Mouse (Mus musculus) layer of hippocampus, postnatal 10 days (tissue): Measurements from ENCODE around the gene Cct5. TPM values are rescaled to one million over a fixed set of nuclear protein-coding genes. Genes with fewer than 3 reads are reported as not detected.
"Not testable (repeated sequence)": the region's sequence is repeated elsewhere in the genome, so short reads cannot be mapped to it uniquely, and the experiment has no call there.

Experiments
- DNase-seq, 2 experiments: peaks; one replicate each; pipeline ENCODE4 v3.0.0; 2021; ENCODE audit warnings: low spot score in 2 of 2
- total RNA-seq, 2 experiments: library from RNA; stranded (reverse); gene quantifications; 2 replicates each; pipeline ENCODE4 v1.2.3; 2021

The Cct5 gene
- total RNA-seq, 2 experiments from 2014 or later, result 250 to 267 TPM

DNA sequence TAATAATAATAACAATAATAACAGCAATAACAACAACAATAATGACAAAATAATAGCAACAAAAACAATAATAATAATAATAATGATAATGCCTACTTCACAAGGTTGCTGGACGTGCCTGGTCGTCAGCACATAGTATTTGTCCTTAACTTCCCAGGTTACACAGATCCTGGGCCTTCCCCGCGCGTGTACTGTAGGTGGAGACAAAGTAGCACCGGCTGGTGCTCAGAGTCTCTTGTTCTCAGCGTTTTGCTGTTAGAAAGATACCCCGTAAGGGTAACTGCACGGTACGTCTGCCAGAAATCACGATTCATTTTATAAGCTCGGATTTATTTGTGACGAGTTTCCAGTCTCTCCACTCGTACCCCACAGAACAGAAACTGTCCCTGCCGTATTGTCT is 822 bp upstream of the Cct5 start:
- peak; percentile 60 to 67 for DNase-seq

DNA sequence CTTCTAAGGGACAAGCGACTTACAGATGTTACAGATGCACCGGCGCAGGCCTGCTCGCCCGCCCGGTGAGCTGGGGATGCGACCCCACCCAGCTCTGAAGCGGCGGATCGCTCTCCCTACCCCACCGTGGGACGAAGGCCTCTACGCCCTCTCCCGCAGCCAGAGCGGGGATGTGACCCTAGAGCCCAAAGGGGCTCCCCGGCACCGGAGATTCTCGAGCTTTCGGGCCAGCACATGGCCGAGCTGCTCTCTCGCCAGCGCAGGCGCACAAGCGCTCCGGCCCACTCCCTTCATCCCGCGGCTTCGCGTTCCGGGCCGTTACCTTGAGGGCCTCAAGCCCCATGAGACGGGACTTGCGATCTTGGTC is 342 bp downstream of the Cct5 start:
- DNase-seq, result no peak

DNA sequence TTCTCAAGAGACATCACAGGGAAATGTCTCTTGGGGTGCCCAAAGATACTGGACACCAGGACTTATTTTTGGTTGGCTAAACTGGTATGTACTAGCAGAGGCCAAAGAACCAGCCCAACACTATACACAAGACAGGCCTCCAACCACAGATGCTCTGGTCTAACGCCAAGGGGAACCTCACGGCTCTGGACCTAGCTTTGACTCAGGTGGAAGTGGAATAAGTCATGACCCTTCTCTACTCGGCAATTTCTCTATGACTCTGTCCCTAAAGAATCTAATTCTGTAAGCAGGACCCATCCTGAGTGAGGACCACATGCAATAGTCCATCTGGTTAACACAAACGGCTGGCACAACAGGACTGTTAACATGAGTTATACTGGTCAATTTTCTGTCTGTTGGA is 1.8 kb downstream of the Cct5 start:
- no peak for DNase-seq

DNA sequence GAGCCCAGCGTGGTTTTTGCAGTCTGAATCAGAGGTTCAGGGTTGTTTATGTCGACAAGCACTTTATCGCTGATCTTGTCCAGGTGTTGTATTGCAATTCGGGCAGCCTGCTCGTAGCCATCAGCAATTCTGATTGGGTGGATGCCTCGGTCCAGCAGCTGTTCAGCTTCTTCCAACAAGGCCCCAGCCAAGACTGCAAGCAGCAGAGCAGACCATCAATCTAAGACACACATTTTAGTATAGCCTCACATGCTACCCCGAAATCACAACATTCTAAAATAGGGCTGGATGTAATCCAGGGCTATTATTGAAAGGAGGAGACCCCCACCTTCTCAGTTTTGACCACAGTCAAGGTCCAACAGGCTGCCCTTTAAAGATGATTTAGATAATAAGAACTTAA is 6.0 kb downstream of the Cct5 start:
- no peak for DNase-seq

DNA sequence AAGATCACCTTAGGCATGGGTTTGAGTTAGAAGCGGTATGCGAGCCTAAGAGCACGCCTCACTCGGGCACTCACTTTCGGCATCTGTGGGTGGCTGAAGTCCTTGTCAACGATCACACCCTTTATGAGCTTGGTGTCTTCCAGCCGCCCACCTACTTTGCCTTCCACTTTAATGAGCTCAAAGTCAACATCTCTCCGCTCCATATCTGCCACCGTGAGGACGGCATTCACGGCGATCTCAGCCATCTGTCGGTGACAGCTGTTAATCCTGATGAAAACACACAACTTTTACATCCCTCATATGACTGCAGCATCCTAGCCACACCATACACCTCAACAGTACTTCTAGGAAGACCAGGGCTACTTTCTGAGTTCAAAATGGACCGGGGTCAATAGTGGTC is 7.3 kb downstream of the Cct5 start:
- no peak for DNase-seq

DNA sequence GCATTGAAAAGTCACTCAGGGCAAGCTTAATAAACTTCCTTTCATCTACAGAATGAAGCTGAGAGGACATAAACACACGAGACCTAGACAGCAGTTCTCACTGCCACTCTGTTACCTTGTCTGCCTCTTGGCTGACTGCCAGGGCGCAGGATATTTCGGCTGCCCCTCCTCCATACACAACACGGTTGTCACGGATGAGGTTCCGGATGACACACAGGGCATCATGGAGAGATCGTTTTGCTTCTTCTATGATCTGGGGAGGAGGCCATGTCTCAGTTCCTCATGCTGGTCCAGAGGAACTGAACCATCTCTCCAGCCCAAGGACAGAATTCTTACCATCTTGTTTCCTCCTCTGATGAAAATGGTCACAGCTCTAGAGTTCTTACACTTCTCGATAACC is 9.1 kb downstream of the Cct5 start:
- no peak for DNase-seq

DNA sequence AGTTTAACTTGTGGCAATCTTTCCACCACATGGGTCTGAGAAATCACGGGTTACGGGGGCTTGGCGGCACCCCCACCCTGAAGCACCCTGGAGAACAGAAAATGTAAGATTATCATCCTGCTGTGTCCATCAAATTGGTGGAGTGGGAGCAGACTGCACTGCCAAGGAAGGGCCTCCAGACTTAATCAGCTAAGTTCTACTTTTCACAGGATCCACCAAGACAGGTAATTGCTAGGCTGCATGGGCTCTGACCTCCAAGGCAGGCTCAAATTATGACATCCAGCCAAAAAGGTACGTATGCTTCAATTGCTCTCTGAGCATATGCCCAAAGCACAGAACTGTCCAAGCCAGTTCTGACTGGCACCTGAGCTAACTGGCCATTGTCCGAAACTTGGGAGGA is 11.4 kb downstream of the Cct5 start:
- DNase-seq, result no peak

DNA sequence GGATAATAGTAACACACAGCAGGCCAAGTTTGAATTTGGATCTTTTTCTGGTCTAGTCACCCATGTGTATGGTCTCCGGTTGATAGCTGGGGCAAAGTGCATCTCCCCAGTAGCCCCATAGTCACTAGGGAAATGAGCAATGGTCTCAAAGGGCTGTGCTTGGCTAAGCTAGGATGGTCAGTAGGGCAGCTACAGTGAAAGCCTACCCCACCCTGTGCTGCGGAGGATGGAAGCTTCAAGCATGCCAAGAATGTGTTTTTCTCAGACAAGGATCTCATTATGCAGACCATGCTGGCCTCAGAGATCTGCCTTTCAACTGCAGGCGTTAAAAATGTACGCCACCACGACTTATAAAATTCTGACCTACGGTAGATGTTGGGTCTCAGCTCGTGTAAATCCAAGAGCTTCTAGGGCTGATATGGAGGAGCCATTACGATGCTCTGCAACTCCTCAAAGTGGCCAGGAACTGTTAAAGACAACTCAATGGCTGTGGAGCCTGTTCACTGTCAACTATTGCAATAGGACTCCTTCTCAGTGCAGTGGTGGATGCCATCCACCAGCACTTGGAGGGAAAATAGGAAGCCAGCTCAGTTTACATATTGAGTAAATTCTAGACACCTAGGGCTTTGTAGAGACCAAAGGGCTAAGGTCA is 12.5 kb downstream of the Cct5 start:
- no peak for DNase-seq

DNA sequence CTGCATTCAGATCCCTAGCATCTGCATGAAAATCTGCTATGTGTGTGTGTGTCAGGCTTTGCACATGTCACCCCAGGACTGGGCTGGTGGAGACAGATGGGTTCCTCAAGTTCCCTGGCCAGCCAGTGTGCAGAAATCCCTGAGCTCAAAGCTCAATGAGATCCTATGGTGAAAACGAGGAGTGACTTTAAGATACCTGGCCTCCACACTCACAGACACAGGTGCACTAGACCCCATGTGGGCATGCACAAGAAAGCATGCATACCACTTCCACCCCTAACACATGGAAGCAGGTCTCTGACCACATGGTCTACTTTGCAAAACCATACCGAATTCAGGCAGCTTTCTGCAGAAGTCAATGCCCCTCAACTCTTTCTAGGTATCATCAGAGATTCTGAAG is 13.8 kb downstream of the Cct5 start:
- DNase-seq, result no peak

DNA sequence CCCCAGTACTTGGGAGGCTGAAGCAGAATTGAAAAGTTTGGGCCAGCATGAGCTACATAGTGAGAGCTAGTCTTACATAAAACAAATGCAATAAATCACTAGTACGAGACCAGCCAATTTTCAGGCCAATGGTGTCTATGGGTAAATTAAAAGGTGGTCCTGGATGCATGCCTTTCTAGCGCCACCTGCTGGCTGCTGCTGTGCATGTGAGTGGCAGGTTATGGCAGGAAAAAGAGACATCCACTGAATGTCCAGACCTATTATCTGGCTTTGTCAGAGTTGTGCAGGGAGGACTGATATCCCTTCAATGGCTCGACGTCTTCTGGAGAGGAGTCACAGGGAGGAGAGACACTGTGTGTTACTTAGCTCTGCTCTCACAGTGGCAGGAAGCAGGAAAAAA is 15.1 kb downstream of the Cct5 start:
- peak; percentile 92 for DNase-seq

DNA sequence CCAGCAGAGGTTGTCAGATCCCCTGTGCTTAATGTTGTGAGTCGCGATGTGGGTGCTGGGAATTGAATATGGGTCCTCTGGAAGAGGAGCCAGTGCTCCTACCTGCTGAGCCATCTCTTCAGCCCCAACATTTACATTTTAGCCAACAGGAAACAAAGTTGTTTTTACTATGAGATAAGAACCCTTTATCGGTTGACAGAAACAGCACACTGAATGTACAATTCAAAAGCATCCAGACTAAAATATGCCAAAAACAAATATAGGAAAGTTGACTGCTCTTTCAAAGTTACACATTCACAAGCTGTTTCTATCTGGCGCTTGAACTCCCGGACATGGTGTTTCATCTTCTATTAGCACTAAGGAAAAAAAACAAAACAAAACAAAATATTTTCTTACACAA is 15.5 kb downstream of the Cct5 start:
- DNase-seq, result no peak

DNA sequence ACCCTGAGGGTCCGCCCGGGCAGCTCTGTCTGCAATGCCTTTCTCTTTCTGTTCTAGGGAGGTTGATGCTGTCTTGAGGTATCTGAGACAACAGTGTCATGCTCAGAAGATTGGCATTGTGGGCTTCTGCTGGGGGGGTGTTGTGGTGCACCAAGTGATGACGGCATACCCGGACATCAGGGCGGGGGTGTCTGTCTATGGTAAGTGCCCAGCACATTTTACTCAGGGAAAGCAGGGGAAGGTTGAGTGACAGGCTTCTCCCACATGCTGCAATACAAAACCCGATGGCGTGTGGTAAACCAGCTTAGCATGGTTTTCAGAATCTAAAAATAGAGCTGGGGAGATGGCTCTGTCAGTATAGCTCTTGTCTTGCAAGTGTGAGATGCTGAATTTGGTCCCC is 16.4 kb downstream of the Cct5 start:
- DNase-seq, result no peak

DNA sequence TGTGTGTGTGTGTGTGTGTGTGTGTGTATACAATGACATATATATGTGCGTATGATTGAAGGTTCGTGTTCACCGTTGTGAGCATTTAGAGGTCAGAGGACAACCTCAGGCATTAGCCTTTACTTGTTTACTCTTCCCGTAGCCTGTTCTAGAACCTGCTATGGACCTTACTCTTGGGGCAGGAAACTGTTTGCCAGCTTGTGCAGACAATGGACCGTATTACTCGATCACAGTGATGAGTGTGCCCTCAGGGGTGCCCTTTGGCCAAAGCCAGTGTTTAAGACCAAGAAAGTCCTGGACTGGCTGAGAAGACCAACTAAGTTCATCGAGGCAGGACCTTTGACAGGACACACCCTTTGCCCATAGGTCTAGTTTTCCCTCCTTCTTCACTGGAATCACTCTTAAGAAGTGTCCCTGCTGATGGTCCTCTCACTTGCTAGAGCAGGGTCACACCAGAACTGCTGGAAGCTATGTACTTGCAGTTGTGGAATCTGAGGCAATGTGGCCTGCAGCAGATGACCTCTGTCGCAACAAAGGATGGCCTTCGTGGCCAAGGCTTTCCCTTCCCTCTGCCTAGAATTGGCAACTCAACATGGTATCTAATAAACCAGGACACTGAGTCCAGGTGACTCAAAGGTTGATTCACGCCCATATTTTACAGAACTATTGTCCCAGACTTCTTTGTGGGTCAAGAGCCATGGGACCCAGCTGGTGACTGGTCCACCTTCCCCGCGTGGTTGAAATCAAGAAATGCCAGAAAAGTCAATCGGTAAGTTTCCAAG is 18.1 kb downstream of the Cct5 start:
- DNase-seq, result no peak

DNA sequence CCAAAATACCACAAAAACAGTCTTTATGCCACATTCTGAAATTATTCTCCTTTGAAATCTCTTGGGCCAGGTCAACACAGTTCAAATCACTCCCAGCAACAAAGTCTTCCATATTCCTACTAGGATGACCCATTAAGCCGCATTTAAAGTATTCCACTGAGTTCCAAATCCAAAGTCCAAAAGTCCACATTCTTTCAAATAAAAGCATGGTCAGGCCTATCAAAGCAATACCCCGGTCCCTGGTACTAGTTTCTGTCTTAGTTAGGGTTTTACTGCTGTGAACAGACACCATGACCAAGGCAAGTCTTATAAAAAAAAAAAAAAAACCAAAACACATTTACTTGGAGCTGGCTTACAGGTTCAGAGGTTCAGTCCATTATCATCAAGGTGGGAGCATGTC is 20.5 kb downstream of the Cct5 start:
- DNase-seq, result not testable (repeated sequence)

DNA sequence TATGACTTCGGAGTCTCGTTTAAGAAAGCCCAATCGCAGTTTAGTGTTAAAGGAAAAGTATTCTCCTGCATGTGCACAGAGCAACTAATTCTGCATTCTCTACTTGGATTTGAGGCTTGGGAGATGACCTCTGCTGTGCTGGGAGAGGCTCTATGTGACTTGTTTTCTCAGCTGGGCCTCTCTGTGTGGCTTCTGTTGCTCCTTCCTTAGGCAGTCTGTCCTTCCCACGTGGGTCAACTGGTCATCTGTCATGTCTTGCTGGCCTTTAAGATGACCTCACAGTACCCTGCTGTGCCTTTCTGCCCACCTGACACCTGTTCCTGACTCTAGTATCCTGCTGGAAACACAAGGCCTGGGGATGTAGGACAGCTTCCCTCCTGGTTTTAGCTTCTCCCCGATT is 25.5 kb downstream of the Cct5 start:
- no peak for DNase-seq

DNA sequence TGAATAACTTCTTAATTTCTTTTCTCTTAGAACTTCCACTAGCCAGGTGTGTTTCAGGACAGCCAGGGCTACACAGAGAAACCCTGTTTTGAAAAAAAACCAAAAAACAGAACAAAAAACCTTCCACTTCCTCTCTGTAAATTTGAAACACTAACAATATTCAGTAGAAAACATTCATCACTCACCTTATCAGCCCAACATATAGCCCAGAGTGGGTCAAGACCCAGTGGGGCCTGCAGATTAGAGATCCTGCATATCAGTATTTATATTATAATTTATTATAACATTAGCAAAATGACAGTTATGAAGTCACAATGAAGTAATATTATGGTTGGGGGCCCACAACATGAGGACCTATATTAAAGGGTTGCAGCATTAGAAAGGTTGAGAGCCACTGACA is 27.9 kb downstream of the Cct5 start:
- DNase-seq, result no peak

DNA sequence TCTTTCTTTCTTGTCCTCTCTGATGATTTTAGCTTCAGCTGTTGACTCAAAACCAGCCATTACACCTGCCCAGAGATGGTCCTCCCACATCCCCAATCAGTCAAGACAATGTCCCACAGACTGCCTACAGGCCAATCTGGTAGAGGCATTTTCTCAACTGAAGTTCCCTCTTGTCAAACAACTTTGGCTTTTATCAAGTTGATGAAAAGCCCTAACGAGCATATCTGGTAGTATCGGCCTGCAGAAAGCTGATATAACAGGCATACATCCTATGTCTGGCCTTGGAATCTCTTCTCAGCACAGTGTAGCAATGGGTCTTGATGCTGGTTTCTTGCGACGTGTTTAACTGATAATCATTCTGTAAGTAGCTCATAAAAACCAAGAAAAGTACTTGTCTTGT is 28.3 kb downstream of the Cct5 start:
- DNase-seq, result no peak

DNA sequence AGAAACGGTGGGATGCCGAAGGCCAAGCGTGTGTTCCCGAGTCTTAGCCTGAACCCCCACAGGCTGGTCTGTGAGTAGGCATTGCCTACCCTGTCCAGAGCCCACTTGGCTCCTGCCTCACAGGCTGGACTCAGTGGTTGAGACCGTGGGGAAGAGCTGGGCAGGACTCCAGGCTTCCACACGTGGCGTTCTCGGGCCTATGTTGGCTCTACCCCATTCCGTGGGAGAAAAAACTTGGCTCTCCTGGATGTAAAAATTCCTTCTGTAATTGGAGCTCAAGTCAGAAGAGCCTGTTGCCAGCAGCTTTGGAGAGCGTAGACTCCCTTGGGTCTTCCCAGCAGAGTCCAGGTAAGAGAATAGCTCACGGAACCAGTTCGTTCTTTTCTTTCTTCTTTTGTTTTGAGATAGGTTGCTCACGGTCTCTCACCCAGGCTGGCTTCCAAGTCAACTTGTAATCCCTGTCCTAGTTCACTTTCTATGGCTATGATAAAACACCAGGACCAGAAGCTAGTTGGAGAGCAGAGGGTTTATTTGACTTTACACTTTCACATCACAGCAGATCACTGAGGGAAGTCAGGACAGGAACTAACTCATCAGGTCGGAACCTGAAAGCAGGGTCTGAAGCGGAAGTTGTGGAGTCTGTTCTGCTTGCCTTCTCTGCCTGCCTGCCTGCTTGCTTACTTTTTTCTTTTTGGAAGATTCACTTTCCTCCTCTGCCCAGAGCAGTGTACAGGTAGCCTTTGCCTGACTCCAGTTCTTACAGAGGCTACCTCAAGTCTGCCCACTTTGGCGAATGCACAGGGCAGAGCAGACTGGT is 29.5 kb downstream of the Cct5 start:
- no peak for DNase-seq

DNA sequence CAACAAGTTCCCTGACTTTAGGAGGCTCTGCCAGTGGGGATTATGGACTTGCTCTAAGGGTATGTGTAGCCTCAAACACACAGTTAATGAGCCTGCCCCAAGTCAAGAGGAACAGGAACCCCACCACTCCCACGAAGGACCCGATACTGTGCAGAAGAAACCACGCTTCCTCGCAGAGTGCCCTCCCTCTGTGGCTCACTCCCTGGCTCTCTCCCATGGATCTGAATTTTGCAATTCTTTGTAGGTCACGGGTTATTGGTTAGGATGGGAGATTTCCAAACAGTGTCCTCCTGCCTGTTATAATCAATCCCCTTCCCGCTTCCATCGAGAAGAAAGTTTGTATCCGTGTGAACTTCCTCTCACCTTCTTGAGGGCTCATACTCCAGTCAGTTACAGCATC is 30.6 kb downstream of the Cct5 start:
- DNase-seq, result no peak

DNA sequence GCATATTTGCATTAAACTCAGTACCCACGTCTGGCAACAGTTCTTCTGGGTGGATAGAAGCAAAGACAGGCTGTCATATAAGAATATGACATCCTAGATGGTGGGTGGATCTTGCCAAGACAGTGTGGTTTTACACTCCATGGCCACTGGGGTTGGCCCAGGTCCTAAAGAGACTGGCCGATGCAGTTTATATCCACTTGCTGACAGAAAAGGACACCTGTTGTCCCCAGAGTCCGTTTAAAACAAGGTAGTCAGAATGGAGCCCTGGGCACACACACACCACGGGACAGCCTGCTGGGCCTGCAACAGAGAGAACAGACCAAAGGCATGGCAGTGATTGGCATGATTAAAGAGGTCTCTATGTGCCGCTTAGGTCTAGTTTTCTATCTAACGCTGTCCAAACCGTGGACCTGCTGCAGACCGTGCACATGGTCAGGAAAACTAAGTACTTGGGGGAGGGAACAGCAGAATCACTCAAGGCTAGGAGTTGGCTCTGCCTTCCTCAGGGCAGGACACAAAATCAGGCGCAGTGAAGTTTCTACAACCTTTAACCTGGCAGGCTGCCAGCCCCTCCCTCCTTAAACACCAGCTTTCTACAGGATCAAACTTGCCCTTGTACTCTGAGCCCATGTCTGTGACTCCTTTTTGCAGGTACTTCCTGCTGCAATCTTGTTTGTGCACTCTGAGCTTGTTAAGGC is 32.1 kb downstream of the Cct5 start:
- DNase-seq, result no peak

DNA sequence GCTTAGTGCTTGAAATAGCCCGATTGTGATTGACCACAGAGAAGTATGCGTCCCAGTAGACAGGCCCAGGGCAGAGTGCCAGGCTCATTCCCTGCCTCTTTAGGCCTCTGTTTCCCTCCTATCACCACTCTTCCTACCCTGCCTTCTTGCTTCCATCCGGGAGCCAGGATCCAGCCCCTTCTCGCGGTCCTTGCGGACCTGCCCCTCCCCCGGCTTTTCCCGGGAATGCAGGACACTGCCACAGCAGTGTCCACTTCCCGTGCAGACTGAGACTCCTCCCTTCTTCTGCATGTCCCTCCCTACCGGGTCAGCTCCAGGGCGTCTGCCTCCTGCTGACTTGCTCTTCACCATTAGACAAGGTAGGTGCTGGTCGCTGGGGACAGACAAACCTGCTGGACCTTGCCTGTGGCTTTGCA is 33.0 kb downstream of the Cct5 start:
- no peak for DNase-seq

DNA sequence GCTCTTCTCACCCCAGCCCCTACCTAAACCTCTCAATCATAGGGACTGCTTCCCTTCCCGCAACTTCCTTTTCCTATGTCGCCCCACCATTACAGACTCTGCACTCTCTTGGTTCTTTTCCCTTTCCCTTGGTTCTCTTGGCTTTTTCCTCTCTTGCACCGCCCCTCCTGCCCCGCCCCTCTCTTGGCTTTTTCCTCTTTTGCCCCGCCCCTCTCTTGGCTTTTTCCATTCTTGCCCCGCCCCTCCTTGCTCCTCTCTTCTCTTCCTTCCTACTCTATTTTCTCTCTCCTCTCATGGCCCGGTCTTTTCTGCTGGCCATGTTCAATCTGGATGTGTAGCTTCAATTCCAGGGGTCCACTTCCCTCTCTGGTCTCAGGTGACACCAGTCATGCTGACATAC is 34.2 kb downstream of the Cct5 start:
- DNase-seq, result no peak
